Mouse (Mus musculus) testis, adult 2 months (tissue): ENCODE measurements around the gene Cx3cl1.

Experiments used
- CTCF ChIP-seq: fragments of 200-500 bp; IDR thresholded peaks from 2 replicates; pipeline ENCODE4 v1.5.1; 2012; ENCODE audit warnings: low read depth, mild to moderate bottlenecking, inconsistent platforms, low read length, moderate library complexity; ENCODE audit not compliant: control insufficient read depth, insufficient read depth, insufficient replicate concordance
- POLR2A ChIP-seq: fragments of 200-500 bp; IDR thresholded peaks from 2 replicates; pipeline ENCODE4 v1.6.1; 2012; ENCODE audit warnings: low read depth, mild to moderate bottlenecking, inconsistent platforms, low read length, moderate library complexity; ENCODE audit not compliant: control insufficient read depth

GRCm38 (mm10) chr8:94739829-94740228 is 32.0 kb upstream of the Cx3cl1 start:
- no peak for TF ChIP-seq POLR2A
- no peak for TF ChIP-seq CTCF
